Mouse (Mus musculus): ENCODE measurements around the gene Plxna4. TPM values are rescaled to one million over a fixed set of nuclear protein-coding genes. Genes with fewer than 3 reads are reported as not detected.

Gene Plxna4
- 3.6 and 3.7 TPM in 2 replicates for polyA plus RNA-seq (2014; fragmentation: Nextera tagmentation; extraction: Ambion mirVana)

GRCm38 (mm10) chr6:32588056-32588671 lies at the start of gene Plxna4:
Plxna4 (minus strand) TSS chr6:32588192.
- H3K9ac ChIP-seq (ENCODE audit: low read length), result peak within 1 kb of the TSS; percentile 71
- H3K4me3 ChIP-seq (ENCODE audit: low read depth, low read length), result peak within 1 kb of the TSS; percentile 76
- DNase-seq (ENCODE audit: low spot score, missing footprints), result peak; percentile 97
- H3K9me3 ChIP-seq (ENCODE audit: control insufficient read depth, low read length), result no peaks in the 10 kb centered on the region
- H3K27ac ChIP-seq (ENCODE audit: low read depth, low read length), result peak within 1 kb of the TSS; percentile 41; the same call in 1 of the 2 replicates
- no peaks in the 10 kb centered on the region for H3K36me3 ChIP-seq (ENCODE audit: control insufficient read depth, insufficient read depth, low read length)
- WGBS, result 2% methylated on average over 17 of the region's 55 CpGs
- H3K4me2 ChIP-seq, result peak within 1 kb of the TSS; percentile 100
- H3K4me1 ChIP-seq (ENCODE audit: control insufficient read depth, insufficient read depth, low read length), result peaks cover 24% of the 10 kb centered on the region
- peak; percentile 73 for ATAC-seq (ENCODE audit: low FRiP score)
- H3K27me3 ChIP-seq (ENCODE audit: control insufficient read depth, insufficient read depth, low read length), result peaks cover 36% of the 10 kb centered on the region

GRCm38 (mm10) chr6:32637568-32638183 lies 49.7 kb upstream of the Plxna4 start:
- Histone ChIP-seq H3K4me2 (no peak overlapping the region), H3K4me3 (ENCODE audit: low read depth, low read length) (no peak overlapping the region), H3K27ac (ENCODE audit: low read depth, low read length) (no peak overlapping the region), H3K9ac (ENCODE audit: low read length) (no peak overlapping the region), H3K27me3 (ENCODE audit: control insufficient read depth, insufficient read depth, low read length) (no peaks in the 10 kb centered on the region), H3K36me3 (ENCODE audit: control insufficient read depth, insufficient read depth, low read length) (no peaks in the 10 kb centered on the region), H3K9me3 (ENCODE audit: control insufficient read depth, low read length) (no peaks in the 10 kb centered on the region), H3K4me1 (ENCODE audit: control insufficient read depth, insufficient read depth, low read length) (no peaks in the 10 kb centered on the region)
- ATAC-seq (ENCODE audit: low FRiP score) (no peak), DNase-seq (ENCODE audit: low spot score, missing footprints) (no peak)
- WGBS, result 90% methylated on average over 6 of the region's 6 CpGs

GRCm38 (mm10) chr6:32610712-32611111 lies 22.7 kb upstream of the Plxna4 start:
- no peak for DNase-seq (ENCODE audit: low spot score, missing footprints)
- H3K27ac ChIP-seq (ENCODE audit: low read depth, low read length), result no peak overlapping the region
- no peaks in the 10 kb centered on the region for H3K9me3 ChIP-seq (ENCODE audit: control insufficient read depth, low read length)
- no peak overlapping the region for H3K4me3 ChIP-seq (ENCODE audit: low read depth, low read length)
- no peaks in the 10 kb centered on the region; the same call in 1 of the 2 replicates for H3K4me1 ChIP-seq (ENCODE audit: control insufficient read depth, insufficient read depth, low read length)
- ATAC-seq (ENCODE audit: low FRiP score), result no peak
- H3K27me3 ChIP-seq (ENCODE audit: control insufficient read depth, insufficient read depth, low read length), result no peaks in the 10 kb centered on the region
- H3K36me3 ChIP-seq (ENCODE audit: control insufficient read depth, insufficient read depth, low read length), result no peaks in the 10 kb centered on the region
- no peak overlapping the region for H3K9ac ChIP-seq (ENCODE audit: low read length)
- no peak overlapping the region for H3K4me2 ChIP-seq

- H3K4me2 ChIP-seq, result no peak overlapping the region
- no peak for ATAC-seq (ENCODE audit: low FRiP score)
- no peaks in the 10 kb centered on the region for H3K36me3 ChIP-seq (ENCODE audit: control insufficient read depth, insufficient read depth, low read length)
- no peaks in the 10 kb centered on the region for H3K9me3 ChIP-seq (ENCODE audit: control insufficient read depth, low read length)
- DNase-seq (ENCODE audit: low spot score, missing footprints), result no peak
- H3K27me3 ChIP-seq (ENCODE audit: control insufficient read depth, insufficient read depth, low read length), result no peaks in the 10 kb centered on the region
- H3K4me3 ChIP-seq (ENCODE audit: low read depth, low read length), result no peak overlapping the region
- no peak overlapping the region for H3K9ac ChIP-seq (ENCODE audit: low read length)
- 80% methylated on average over 3 of the region's 3 CpGs for WGBS
- H3K4me1 ChIP-seq (ENCODE audit: control insufficient read depth, insufficient read depth, low read length), result no peaks in the 10 kb centered on the region; the same call in 1 of the 2 replicates
- H3K27ac ChIP-seq (ENCODE audit: low read depth, low read length), result no peak overlapping the region
These were observed 18.8 kb upstream of the Plxna4 start for GRCm38 (mm10) chr6:32606787-32607186.

GRCm38 (mm10) chr6:32605581-32605980 lies 17.6 kb upstream of the Plxna4 start:
- no peak overlapping the region for H3K27ac ChIP-seq (ENCODE audit: low read depth, low read length)
- no peak for ATAC-seq (ENCODE audit: low FRiP score)
- no peaks in the 10 kb centered on the region for H3K27me3 ChIP-seq (ENCODE audit: control insufficient read depth, insufficient read depth, low read length)
- H3K9ac ChIP-seq (ENCODE audit: low read length), result no peak overlapping the region
- WGBS, result 27% methylated on average over 3 of the region's 3 CpGs
- no peak overlapping the region for H3K4me3 ChIP-seq (ENCODE audit: low read depth, low read length)
- no peaks in the 10 kb centered on the region; the same call in 1 of the 2 replicates for H3K4me1 ChIP-seq (ENCODE audit: control insufficient read depth, insufficient read depth, low read length)
- H3K36me3 ChIP-seq (ENCODE audit: control insufficient read depth, insufficient read depth, low read length), result no peaks in the 10 kb centered on the region
- no peaks in the 10 kb centered on the region for H3K9me3 ChIP-seq (ENCODE audit: control insufficient read depth, low read length)
- no peak overlapping the region for H3K4me2 ChIP-seq
- no peak for DNase-seq (ENCODE audit: low spot score, missing footprints)

GRCm38 (mm10) chr6:32604901-32605300 lies 16.9 kb upstream of the Plxna4 start:
- no peaks in the 10 kb centered on the region for H3K9me3 ChIP-seq (ENCODE audit: control insufficient read depth, low read length)
- H3K27ac ChIP-seq (ENCODE audit: low read depth, low read length), result no peak overlapping the region
- no peak for ATAC-seq (ENCODE audit: low FRiP score)
- H3K27me3 ChIP-seq (ENCODE audit: control insufficient read depth, insufficient read depth, low read length), result no peaks in the 10 kb centered on the region
- no peak overlapping the region for H3K9ac ChIP-seq (ENCODE audit: low read length)
- no peak overlapping the region for H3K4me2 ChIP-seq
- H3K36me3 ChIP-seq (ENCODE audit: control insufficient read depth, insufficient read depth, low read length), result no peaks in the 10 kb centered on the region
- 85% methylated on average over 4 of the region's 4 CpGs for WGBS
- no peaks in the 10 kb centered on the region; the same call in 1 of the 2 replicates for H3K4me1 ChIP-seq (ENCODE audit: control insufficient read depth, insufficient read depth, low read length)
- DNase-seq (ENCODE audit: low spot score, missing footprints), result no peak
- H3K4me3 ChIP-seq (ENCODE audit: low read depth, low read length), result no peak overlapping the region

GRCm38 (mm10) chr6:32602130-32602529 lies 14.1 kb upstream of the Plxna4 start:
- Histone ChIP-seq H3K27me3 (ENCODE audit: control insufficient read depth, insufficient read depth, low read length) (no peaks in the 10 kb centered on the region), H3K36me3 (ENCODE audit: control insufficient read depth, insufficient read depth, low read length) (no peaks in the 10 kb centered on the region), H3K9ac (ENCODE audit: low read length) (no peak overlapping the region), H3K27ac (ENCODE audit: low read depth, low read length) (no peak overlapping the region), H3K4me3 (ENCODE audit: low read depth, low read length) (no peak overlapping the region), H3K4me1 (ENCODE audit: control insufficient read depth, insufficient read depth, low read length) (no peaks in the 10 kb centered on the region; the same call in 1 of the 2 replicates), H3K4me2 (no peak overlapping the region), H3K9me3 (ENCODE audit: control insufficient read depth, low read length) (no peaks in the 10 kb centered on the region)
- no peak for ATAC-seq (ENCODE audit: low FRiP score)
- DNase-seq (ENCODE audit: low spot score, missing footprints), result no peak
- WGBS, result 85% methylated on average over 2 of the region's 2 CpGs

GRCm38 (mm10) chr6:32601306-32601705 lies 13.3 kb upstream of the Plxna4 start:
- WGBS, result 83% methylated on average over 2 of the region's 2 CpGs

GRCm38 (mm10) chr6:32595591-32595990 lies 7.6 kb upstream of the Plxna4 start:
- ATAC-seq (ENCODE audit: low FRiP score), result no peak
- Histone ChIP-seq H3K27me3 (ENCODE audit: control insufficient read depth, insufficient read depth, low read length) (no peaks in the 10 kb centered on the region; the same call in 1 of the 2 replicates), H3K4me2 (no peak overlapping the region), H3K27ac (ENCODE audit: low read depth, low read length) (no peak overlapping the region), H3K9ac (ENCODE audit: low read length) (no peak overlapping the region), H3K9me3 (ENCODE audit: control insufficient read depth, low read length) (no peaks in the 10 kb centered on the region), H3K36me3 (ENCODE audit: control insufficient read depth, insufficient read depth, low read length) (no peaks in the 10 kb centered on the region), H3K4me3 (ENCODE audit: low read depth, low read length) (no peak overlapping the region), H3K4me1 (ENCODE audit: control insufficient read depth, insufficient read depth, low read length) (no peaks in the 10 kb centered on the region)
- no peak for DNase-seq (ENCODE audit: low spot score, missing footprints)
- WGBS, result 42% methylated on average over 3 of the region's 3 CpGs

More at GRCm38 (mm10) chr6:32601306-32601705, 13.3 kb upstream of the Plxna4 start:
- Histone ChIP-seq H3K4me3 (ENCODE audit: low read depth, low read length) (no peak overlapping the region), H3K4me1 (ENCODE audit: control insufficient read depth, insufficient read depth, low read length) (no peaks in the 10 kb centered on the region; the same call in 1 of the 2 replicates), H3K9me3 (ENCODE audit: control insufficient read depth, low read length) (no peaks in the 10 kb centered on the region), H3K36me3 (ENCODE audit: control insufficient read depth, insufficient read depth, low read length) (no peaks in the 10 kb centered on the region), H3K9ac (ENCODE audit: low read length) (no peak overlapping the region), H3K4me2 (no peak overlapping the region), H3K27me3 (ENCODE audit: control insufficient read depth, insufficient read depth, low read length) (no peaks in the 10 kb centered on the region), H3K27ac (ENCODE audit: low read depth, low read length) (no peak overlapping the region)
- DNase-seq (ENCODE audit: low spot score, missing footprints) (no peak), ATAC-seq (ENCODE audit: low FRiP score) (no peak)

Measured in midbrain, embryonic 11.5 days (tissue).